Mouse (Mus musculus): ENCODE measurements around the gene Mlph.

Mlph gene

DNA sequence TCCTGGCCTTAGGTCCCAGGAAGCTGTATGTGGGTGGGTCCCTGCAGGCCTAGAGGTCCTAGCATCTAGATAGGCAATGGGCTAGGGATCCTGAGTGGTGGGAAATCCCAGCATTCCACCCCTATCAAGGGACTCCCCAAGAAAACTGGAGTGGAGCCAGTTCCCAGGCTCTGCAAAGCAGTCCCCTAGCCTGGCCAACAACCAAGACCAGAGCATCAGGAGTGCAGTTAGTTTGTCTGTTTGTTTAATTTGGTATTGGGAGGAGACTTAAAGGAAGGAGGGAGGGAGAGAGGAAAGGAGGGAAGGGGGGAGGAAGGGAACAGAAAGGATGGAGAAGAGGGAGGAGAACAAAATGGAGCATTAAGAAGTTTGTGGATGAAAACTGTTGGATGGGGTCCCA, 5.7 kb upstream of the Mlph start:
- DNase-seq (ENCODE audit: low spot score in 2 of 2) = no peak

DNA sequence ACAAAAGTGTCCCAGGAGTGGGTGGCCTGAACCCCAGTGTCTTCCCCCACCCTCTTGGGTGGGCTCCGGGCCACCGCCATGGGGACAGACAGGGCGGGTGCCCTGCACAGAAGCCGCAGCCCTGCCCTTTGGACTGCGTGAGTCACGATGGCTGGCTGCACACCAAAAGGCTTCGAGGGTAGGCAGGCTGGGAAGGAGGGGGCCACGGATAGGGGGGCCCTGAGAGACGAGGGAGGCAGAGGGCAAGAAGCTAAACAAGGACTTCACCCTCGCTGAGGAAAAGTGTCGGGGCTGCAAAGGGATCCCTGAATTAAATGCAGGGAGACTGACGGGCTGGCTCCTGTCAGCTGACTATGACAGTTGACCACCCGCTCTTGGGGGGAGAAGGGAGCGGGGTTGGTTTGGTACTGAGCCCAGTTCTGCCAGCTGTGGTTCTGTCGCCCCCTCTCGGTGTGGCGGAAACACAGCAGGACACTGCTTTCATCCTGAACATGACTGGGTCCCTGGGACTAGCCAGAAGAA, 5.2 kb upstream of the Mlph start:
- DNase-seq (ENCODE audit: low spot score in 2 of 2) = no peak

DNA sequence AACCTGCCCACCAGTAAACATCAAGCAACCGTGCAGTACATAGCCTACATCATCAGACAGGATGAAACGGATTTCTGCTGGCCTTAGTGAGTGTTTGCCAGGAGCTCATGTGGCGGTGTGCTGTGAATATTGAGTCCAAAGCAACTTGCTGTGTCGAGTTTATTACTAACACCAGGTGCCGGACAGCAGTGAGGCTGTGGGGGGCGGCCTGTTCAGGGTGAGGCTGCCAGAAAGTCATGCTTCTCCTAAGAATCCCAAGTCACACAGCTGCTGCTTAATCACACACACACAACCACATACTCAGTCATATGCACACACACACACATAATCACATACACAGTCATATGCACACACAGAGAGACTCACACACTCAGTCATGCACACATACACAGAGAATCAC, 1.7 kb upstream of the Mlph start:
- no peak for DNase-seq (ENCODE audit: low spot score in 2 of 2)

DNA sequence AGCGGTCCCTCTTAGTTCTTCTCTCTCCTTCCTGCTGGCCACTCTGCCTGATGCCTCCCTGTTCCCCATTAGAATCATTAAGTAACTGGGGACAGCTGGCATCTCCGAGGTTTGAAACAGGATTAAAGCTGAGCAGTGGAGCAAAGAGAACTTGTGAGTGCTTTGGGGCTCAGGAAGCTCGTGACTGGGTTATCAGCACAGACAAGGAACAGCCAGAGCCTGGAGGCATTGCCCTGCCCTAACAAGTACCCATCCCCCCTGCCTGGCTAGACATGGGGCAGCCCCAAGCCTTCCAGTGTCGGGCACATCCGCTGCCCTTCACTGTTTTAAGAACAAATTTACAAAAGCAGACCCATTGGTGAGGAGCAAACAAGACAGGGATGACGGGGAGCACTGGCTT, 2.6 kb downstream of the Mlph start:
- no peak for DNase-seq (ENCODE audit: low spot score in 2 of 2)

DNA sequence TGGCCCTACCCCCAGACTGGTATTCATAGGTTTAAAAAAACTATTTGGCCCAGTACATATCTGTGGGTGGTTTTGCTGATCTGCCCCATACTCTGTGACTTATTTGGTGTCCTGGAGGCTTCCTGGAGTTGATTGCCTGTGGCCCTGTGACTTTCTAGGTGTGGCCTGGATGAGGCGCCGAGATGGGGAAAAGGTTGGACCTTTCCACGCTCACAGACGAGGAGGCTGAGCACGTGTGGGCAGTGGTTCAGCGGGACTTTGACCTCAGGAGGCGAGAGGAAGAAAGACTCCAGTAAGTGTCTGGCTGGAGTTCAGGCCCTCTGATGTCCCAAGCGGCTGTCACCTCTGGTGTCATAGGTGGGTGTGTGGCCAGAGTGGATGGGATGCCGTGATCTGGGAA, 6.8 kb downstream of the Mlph start:
- DNase-seq (ENCODE audit: low spot score in 2 of 2) = no peak

DNA sequence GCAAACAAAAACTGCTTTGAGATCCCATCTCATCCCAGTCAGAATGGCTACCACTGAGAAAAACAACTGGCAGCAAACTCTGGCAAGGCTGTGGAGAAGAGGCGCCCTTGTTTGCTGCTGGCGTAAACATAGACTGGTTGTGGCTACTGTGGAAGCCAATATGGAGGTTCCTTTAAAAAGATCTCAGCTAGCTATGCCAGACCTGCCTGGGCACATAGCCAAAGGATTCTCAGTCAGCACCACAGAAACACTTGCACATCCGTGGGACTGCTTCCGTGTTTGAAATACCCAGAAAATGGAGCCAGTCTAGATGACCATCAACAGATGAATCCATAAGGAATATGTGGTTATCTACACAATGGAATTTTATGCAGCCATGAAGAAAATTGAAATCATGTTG, 11.1 kb downstream of the Mlph start:
- DNase-seq (ENCODE audit: low spot score in 2 of 2) = peak; percentile 50 to 54

DNA sequence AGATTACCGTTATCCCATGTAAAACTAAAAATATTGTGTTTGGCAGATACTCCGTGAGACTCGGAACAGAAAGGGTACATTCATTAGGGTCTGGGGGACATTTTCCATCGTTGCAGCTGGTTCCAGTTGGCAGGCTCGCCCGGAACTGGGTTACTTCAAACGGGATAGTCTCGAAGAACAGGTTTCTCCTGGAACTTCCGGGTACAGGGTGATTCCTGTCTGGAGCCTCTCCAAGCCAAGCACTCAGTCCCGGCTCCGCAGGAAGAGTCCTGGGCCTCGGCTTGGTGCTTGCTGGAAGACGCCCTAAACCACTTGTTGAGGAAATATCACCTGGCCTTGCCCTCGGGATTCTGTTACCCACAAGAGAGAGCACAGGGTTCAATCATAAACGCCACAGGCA, 12.4 kb downstream of the Mlph start:
- no peak for DNase-seq (ENCODE audit: low spot score in 2 of 2)

DNA sequence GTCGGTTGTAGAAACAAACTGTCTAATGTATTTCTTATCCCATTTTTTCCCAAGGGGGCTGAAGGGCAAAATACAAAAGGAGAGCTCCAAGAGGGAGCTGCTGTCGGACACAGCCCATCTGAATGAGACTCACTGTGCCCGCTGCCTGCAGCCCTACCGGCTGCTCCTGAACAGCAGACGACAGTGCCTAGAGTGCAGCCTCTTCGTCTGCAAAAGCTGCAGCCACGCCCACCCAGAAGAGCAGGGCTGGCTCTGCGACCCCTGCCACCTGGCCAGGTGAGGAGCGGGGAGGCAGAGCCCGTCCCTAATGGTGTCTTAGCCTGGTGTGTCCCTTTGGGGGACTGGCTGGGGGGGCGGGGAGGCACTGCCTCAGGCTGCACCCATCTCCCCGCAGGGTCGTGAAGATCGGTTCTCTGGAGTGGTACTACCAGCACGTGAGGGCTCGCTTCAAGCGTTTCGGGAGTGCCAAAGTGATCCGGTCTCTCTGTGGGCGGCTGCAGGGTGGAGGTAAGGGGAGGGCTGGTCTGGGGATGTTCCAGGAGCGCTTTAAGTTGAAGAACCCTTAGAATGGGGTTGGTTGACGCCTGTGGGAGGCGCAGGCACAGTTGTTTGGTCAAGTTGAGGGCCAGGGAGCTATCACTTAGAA, 13.2 kb downstream of the Mlph start:
- no peak for DNase-seq (ENCODE audit: low spot score in 2 of 2)

DNA sequence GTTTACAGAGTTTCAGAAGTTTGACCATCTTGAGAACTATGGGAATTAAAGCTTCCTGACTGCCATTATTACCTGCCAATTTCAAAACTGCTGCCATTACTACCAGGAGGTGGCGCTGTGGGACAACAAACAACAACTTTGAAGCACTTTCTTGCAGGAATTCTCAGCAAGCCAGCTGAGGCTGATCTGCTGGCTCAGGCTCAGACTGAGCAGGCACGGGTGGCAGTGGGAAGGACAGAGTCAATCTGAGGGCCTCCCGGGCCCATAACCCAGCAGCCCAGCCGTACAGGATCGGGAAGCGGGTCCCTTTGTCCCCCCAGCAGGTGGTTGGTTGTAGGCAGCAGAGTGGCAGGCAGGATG, 13.7 kb downstream of the Mlph start:
- peak; percentile 88 to 92 for DNase-seq (ENCODE audit: low spot score in 2 of 2)

DNA sequence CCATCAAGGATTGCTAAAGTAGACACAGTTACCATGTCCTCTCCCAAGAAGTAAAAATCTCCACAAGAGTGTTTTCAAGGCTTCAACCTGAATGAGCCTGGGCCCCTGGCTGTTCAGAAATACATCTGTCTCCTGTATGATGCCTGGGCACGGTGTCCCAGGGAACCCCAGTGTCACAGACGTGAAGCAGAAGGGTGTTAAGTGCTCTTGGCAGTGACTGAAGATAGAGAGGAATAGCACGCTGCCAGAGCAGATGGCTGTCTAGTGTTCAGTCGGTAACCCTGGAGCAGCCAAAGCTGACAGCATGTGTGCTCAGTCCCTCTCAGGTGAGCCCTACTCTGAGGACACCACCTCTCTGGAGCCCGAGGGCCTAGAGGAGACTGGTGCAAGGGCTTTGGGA, 18.1 kb downstream of the Mlph start:
- DNase-seq (ENCODE audit: low spot score in 2 of 2) = peak in 1 of 2 experiments; percentile 40

DNA sequence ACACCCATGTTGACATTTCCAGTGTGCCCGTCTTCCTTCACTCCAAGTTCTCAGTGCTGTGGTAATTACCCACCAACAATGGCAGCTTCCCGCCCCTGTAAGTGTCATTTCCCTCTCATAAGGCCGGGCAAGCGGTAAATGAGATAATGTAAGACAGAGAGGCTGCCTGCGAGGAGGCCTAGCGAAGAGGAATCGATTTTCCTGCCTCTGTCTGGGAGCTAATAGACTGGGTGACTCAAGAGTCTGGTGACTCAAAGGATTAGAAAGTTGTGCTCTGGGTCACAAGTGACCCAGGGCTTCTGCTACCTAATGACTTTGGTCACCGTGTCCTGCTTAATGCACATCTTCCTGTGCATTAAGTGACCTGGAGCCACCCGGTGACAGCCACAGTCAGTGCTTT, 22.1 kb downstream of the Mlph start:
- no peak for DNase-seq (ENCODE audit: low spot score in 2 of 2)

DNA sequence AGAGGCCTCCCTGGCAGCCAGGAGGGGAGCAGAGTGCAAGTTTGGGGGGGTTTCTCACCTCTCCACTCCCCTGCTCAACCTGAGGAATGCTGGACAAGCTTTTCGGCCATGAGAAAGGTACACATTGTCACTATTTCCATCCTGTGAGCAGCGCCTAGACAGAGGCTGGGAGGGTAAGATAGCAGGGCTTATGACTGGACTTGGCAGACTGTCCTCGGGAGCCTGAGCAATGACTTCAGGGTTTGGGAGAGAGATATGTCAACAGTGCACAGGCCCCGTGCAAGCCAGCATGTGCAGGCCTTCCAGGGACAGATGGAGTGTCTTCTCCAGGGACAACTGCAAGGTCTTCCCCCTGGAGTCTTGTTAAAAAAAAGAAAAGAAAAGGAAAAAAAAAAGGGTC, 25.1 kb downstream of the Mlph start:
- no peak for DNase-seq (ENCODE audit: low spot score in 2 of 2)

DNA sequence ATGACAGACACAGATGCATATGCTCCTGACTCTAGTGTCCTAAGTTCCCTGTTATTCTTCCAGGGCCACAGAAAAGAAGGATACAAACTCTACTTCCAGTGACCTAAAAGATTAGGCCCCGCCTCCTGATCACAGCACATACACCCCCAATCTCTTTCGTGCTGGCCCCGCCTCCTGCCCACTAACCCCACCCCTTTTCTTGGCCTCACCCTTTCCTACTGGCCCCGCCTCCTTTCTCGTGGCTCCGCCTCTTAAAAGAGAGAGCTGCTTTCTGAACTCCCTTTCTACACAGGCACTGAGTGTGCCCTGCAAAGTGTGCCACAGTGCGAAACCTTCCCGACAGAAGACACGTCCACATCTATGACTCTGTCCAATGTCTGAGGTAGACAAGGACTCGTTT, 30.3 kb downstream of the Mlph start:
- DNase-seq (ENCODE audit: low spot score in 2 of 2) = no peak

DNA sequence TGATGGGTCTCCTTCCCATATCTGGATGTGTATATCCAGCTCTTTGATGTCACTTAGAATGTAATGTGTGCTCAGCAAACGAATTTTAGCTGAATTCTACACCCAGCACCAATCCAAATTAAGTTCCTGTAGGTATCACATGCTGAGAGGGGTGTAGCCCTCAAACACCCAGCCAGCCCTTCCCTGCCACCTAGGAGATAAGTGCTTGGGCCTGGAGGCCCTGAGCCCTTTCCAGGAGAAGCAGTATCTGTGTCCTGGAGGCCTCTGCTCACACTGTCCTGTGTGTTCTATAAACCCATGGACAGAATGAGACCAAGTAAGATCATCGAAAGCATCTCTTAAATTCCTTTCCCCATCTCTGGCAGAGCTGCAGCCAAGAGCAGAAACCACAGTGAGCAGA, 32.4 kb downstream of the Mlph start:
- no peak for DNase-seq (ENCODE audit: low spot score in 2 of 2)

DNA sequence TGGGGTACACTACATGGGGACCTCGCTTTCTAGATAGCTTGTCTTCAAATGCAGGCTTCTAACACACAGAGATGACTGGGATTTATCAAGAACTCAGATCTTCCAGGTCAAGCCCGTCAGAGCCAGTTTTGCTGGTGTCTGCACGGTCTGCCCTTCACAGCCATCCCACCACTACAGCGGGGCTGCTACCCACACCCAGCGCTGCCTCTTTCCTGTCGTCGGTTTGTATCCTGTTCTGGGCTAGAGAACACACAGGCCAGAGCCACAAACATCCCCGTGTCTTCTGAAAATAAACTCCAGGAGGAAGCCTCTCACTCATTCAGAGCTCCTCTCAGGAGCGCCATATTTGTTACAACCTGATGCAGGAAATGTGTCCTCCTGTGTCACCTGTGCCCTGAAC, 34.4 kb downstream of the Mlph start:
- no peak for DNase-seq (ENCODE audit: low spot score in 2 of 2)

DNA sequence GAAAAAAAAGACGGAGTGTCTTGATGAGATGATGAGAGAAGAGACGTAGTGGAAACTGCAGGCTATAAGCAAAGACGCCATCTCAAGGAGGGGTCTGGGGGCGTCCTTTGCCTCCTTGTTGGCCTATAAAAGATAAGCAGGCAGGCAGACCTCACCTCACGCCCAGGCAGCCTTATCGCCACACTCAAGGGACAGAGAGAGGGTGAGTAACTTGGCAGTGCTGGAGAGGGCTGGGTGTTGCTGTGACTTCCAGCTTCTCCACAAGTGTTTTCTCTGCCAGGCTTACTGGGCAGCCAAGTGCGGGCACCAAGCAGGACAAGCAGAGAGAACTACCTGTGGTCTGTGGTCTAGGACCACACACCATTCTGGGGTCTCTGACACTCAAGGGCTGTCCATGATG, 36.8 kb downstream of the Mlph start:
- DNase-seq (ENCODE audit: low spot score in 2 of 2) = no peak

DNA sequence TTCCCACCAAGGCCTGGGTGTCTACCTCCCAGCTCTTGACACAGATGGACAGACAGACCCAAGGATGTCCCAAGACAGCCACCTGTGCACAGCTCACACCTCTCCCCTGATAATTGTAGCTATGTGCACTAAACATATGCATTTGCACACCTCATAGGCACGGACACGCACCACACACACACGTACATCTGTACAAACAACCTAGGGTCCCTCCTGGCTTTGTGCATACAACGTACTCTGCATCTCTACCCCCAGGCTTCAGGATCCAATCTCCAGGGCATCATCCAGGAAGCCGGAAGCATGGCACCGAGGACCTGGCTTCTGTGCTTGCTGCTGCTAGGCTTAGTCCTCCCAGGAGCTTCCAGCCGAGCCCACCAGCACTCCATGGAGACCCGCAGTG, 37.9 kb downstream of the Mlph start, which contains the start of gene Prlh:
Prlh (plus strand) TSS at position 301 of the 400 bp plus-strand sequence.
- no peak for DNase-seq (ENCODE audit: low spot score in 2 of 2)

DNA sequence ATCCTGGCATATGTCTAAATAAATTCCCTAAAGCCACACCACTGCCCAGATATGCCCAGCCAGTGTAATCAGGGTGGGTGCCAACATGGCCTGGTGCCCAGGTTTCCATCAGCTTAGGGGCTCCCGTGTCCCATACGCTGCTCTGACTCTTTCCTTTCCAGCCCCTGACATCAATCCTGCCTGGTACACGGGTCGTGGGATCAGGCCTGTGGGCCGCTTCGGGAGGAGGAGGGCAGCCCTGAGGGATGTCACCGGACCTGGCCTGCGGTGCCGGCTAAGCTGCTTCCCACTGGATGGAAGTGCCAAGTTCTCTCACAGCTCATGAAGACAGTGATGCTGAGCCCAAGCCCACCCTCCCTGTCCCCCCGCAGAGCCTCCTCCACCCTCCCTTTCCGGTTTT, 38.8 kb downstream of the Mlph start:
- no peak for DNase-seq (ENCODE audit: low spot score in 2 of 2)

DNA sequence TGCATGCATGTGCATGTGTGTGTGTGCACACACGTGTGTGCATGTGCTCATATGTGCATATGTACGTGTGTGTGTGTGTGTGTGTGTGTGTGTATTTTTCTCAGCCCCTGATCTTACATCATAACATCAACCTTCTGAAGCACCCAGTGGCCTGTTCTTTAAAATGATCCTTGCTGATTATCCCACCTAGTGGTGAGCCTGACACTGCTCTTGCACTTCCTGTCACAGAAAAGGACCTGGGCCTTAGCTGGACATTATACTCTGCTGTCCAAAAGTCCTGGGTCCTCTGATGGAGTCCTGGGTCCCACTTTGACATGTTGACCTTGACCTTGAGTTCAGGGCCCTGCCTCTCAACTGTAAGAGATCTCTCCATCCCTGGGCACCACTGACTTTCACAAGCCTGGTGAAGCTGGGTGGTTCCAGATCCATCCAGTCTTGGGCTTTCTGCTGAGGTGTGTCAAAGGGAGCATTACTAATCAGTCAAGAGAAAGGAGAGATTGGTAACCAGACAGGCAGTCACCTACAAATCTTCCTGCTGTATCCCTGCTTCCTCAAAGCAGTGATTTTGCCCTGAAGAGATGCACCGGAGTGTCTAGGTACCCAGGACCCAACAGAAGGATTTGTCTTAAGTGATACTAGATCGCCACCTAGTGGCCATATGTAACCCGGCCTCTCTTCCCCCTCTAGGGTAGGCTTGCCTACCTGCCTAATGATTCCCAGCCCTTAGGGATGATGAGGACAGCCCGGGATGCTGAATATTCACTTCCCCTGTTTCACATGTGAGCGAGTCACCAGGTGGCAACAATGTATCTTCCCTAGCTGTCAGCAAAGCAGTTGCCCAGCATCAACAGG, 41.6 kb downstream of the Mlph start:
- peak; percentile 67 to 79 for DNase-seq (ENCODE audit: low spot score in 2 of 2)

DNA sequence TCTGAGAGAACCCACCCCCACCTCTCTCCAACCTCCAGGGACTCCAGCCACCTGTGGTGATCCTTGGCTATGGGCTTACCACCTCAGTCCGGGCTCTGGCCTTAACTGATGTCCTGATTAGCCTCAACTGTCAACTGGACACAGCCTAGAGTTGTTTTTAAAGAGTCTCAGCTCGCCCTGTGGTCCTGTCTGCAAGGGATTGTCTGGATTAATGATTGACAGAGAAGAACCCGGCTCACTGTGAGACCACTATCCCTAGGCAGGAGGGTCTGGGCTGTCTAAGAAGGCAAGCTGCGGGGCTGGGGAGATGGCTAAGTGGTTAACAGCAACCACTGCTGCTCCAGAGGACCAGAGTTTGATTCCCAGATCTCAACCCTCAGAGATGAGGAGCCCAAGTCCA, 47.6 kb downstream of the Mlph start:
- DNase-seq (ENCODE audit: low spot score in 2 of 2) = no peak

DNA sequence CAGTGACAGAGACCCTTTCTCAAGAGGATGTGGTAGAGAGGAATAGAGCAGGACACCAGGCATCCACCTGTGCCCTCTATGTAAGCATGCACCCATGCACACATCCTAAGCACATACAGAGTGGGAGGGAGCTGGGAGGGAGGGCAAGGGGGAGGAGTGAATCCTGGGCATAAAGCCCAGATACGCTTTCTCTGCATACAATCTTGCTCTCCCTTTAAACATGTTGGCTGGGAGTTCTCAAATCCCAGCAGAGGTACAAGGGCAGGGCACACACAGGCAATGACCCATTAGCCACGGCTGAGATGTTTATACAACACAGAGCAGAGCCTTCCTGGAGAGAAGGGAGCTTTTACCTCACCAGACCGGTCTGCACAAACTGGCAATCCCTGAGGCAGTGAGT, 48.1 kb downstream of the Mlph start:
- no peak for DNase-seq (ENCODE audit: low spot score in 2 of 2)

DNA sequence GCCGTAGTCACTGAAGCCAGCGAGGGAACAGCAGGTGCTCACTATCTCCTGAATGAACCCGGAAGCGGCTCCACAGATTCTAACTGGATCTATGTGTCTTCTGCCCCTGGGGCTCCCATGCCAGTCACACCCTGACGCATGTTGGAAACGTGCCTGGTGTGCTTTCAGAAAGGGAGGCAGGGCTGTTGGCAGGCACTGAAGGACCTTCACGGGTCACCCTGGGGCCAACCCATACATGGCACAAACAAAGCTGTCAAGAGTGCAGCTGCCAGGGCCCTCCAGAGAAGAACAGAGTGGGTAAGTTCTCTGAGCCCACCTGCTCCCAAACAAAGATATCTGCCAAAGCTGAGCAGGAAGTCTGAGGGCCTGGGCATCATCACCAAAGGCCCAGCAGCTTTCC, 52.7 kb downstream of the Mlph start:
- no peak for DNase-seq (ENCODE audit: low spot score in 2 of 2)

DNA sequence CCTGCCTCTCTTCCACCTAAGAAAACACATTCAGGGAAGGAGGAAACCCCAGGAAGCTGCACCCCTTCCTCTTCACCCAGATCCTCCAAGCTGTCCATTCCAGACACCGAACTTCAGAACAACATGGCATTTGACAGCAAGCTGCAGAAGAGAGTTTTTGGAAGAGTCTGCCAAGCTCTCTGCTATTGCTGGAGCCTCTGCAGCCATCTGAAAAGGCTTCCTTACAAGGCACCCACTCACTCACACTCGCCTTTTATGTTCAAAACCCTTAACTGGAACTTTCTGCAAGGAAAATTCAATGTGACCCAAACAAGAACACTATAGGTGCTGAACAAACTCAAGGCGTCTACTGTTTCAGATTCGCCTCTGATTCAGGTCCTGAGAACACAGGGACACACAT, 53.8 kb downstream of the Mlph start:
- peak in 1 of 2 experiments; percentile 31 for DNase-seq (ENCODE audit: low spot score in 2 of 2)

Measured in right cerebral cortex, postnatal 10 days (tissue).